Mouse (Mus musculus) pancreas, adult 10 weeks (tissue): Measurements from ENCODE around the gene Nmnat1. TPM values are rescaled to one million over a fixed set of nuclear protein-coding genes. Genes with fewer than 3 reads are reported as not detected.

ENCODE experiments used
- polyA plus RNA-seq: library from polyadenylated mRNA; stranded (reverse); fragments of 350-450 nt; fragmentation: Illumina TruSeq; extraction: RNeasy Lipid Tissue Mini Kit (QIAGEN cat#74804); gene quantifications from one replicate; pipeline ENCODE4 v1.2.3, GENCODE M21; 2015; ENCODE audit warnings: low read depth, low replicate concordance; ENCODE audit not compliant: insufficient read depth

The Nmnat1 gene
- polyA plus RNA-seq, result 2.5 TPM

GRCm38 (mm10) chr4:149485053-149485824 is at the start of gene Nmnat1, which contains the start of gene Lzic:
TSS of gene Nmnat1 (minus strand) at chr4:149485202.
TSS of gene Lzic (plus strand) at chr4:149485229.

DNA sequence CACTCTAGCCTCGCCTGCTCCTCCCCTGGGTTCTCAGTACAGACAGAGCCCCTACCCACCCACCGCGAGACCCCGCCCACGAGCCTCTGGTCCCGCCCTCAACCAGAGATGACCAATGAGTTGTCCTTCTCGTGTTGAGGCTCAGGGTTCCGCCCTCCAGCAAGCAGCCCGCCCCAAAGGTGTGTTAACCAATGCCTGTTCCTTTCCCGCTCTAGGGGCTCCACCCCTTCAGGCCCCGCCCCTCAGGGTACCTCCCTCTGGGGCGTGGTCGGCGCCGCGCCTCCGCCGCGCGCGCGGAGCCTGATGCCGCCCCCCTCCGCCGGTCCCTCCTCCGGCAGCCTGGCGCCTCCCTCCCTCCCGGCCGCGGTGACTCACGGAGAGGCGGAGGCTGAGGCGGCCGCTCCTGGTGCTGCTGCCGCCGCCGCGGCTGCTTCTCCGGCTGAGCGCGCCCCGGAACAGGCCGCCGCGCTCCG is 32.9 kb upstream of the Nmnat1 start, which contains the start of gene Ctnnbip1:
Gene Ctnnbip1 (plus strand): TSS at position 369 of the 473 bp plus-strand sequence.

GRCm38 (mm10) chr4:149477078-149477477 is 7.9 kb downstream of the Nmnat1 start, which contains the start of gene Tmem274:
TSS of gene Tmem274 (plus strand) at chr4:149477378.

DNA sequence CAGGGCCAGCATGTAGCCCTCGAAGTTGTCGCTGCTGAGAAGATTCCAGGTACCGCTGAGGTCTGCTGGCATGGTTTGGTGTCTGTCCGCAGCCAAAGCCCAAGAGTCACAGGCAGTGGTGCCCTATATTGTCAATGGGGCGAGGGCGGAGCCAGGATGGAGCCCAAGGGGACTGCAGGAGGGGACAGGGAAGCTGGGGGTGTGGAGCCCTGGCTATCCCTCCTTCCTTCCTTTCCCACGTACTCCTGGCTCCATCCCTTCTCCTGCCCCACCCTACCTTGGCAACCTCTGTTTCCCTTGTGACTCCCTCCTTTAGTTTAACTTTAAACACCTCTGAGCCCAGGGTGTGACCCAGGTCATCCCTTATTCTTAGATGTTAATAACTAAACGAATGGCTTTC is 30.1 kb downstream of the Nmnat1 start, which contains the start of gene Rbp7:
Gene Rbp7 (minus strand): TSS at position 100 of the 400 bp plus-strand sequence.

DNA sequence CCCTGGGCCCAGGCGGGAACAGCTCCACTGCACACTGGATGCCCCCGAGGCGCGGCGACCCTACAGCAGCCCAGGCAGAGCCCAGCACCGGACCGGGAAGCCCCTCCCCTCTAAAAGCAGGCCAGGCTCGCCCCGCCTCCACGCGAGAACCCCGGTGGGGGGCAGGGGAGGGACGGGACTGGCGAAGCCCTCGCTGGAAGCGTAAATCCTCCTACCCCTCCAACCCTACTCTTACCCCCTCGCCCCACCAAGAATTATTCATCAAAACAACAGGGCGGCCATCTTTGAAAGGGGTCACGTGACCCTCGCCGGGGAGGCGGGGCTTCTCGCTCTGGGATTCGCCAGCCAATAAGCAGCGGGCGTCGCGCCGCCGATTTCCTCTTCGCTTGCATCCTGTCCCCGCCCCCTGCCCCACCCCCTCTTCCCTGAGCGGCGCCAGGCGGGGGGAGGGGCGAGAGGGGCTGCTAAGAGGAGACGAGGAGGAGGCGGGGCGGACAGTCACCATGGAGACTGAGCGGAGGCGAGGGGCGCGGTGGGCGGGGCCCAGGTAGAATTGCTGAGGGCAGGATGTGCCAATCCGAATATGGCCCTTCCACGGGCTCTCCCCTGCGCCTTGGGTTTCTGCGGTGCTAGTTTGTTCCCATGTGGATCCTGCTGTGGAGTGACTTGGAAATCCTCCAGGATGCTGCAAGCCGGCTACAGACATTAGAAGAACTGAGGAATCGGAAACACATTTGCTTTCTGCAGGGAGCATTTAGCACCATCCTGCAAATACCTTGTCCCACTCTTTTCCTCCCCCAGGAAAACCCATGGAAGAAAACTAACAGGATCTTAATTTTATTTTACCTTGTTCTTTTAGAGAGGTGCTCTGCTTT is 58.4 kb downstream of the Nmnat1 start, which contains the start of gene Ube4b:
Gene Ube4b (minus strand): TSS at position 425 of the 875 bp plus-strand sequence.

Other genes starting within 250 kb of the Nmnat1 start
- 12.5 TPM for gene Kif1b, start 177.5 kb downstream of the Nmnat1 start, polyA plus RNA-seq
- 16.4 TPM for gene Ube4b, start 58.5 kb downstream of the Nmnat1 start, polyA plus RNA-seq
- 36.2 TPM for gene Rbp7, start 30.2 kb downstream of the Nmnat1 start, polyA plus RNA-seq
- gene Tmem274, start 7.8 kb downstream of the Nmnat1 start, polyA plus RNA-seq, result not detected
- 2.4 TPM for gene Lzic, start within 50 bp of the Nmnat1 start, polyA plus RNA-seq
- gene Ctnnbip1, start 33.0 kb upstream of the Nmnat1 start, polyA plus RNA-seq, result 5.2 TPM
- gene Clstn1, start 101.3 kb upstream of the Nmnat1 start, polyA plus RNA-seq, result 27.4 TPM
- 1.4 TPM for gene Pik3cd, start 217.4 kb upstream of the Nmnat1 start, polyA plus RNA-seq